Mouse (Mus musculus): ENCODE data around the gene Atg2a. TPM values are rescaled to one million over a fixed set of nuclear protein-coding genes. Genes with fewer than 3 reads are reported as not detected.

Gene Atg2a
- polyA plus RNA-seq (2011; ENCODE audit: insufficient read length, low read depth, missing spikeins), result 13.0 and 14.3 TPM in 2 replicates

GRCm38 (mm10) chr19:6241274-6242107, at the start of gene Atg2a:
Gene Atg2a (plus strand): TSS chr19:6241668.
- Histone ChIP-seq H3K4me1 (ENCODE audit: control insufficient read depth, insufficient read depth, low read length) (no peaks in the 10 kb centered on the region), H3K4me3 (ENCODE audit: insufficient read depth, low read length) (peak within 1 kb of the TSS; percentile 74), H3K27ac (ENCODE audit: insufficient read depth, low read length) (no peak within 1 kb of the TSS)
- TF ChIP-seq CTCF (IDR thresholded peaks at IDR 0.05; ENCODE audit: borderline replicate concordance, insufficient read depth, low read length) (no peak), POLR2A (IDR thresholded peaks at IDR 0.05; ENCODE audit: low read depth, low read length) (peak; percentile 83)

GRCm38 (mm10) chr19:6204265-6204664, 37.2 kb upstream of the Atg2a start:
- H3K27ac ChIP-seq (ENCODE audit: insufficient read depth, low read length), result no peak overlapping the region
- H3K4me1 ChIP-seq (ENCODE audit: control insufficient read depth, insufficient read depth, low read length), result no peaks in the 10 kb centered on the region
- no peak overlapping the region for H3K4me3 ChIP-seq (ENCODE audit: insufficient read depth, low read length)
- TF ChIP-seq CTCF (IDR thresholded peaks at IDR 0.05; ENCODE audit: borderline replicate concordance, insufficient read depth, low read length) (no peak), POLR2A (IDR thresholded peaks at IDR 0.05; ENCODE audit: low read depth, low read length) (no peak)

- TF ChIP-seq POLR2A (IDR thresholded peaks at IDR 0.05; ENCODE audit: low read depth, low read length), result no peak
- no peak for TF ChIP-seq CTCF (IDR thresholded peaks at IDR 0.05; ENCODE audit: borderline replicate concordance, insufficient read depth, low read length)
These were observed 34.8 kb upstream of the Atg2a start for GRCm38 (mm10) chr19:6206716-6207115.

GRCm38 (mm10) chr19:6216046-6216705, 25.3 kb upstream of the Atg2a start:
- H3K4me1 ChIP-seq (ENCODE audit: control insufficient read depth, insufficient read depth, low read length), result no peaks in the 10 kb centered on the region
- H3K27ac ChIP-seq (ENCODE audit: insufficient read depth, low read length), result no peak overlapping the region
- TF ChIP-seq POLR2A (IDR thresholded peaks at IDR 0.05; ENCODE audit: low read depth, low read length), result no peak
- no peak for TF ChIP-seq CTCF (IDR thresholded peaks at IDR 0.05; ENCODE audit: borderline replicate concordance, insufficient read depth, low read length)
- no peak overlapping the region for H3K4me3 ChIP-seq (ENCODE audit: insufficient read depth, low read length)

More at GRCm38 (mm10) chr19:6206716-6207115, 34.8 kb upstream of the Atg2a start:
- no peak overlapping the region for H3K27ac ChIP-seq (ENCODE audit: insufficient read depth, low read length)
- no peaks in the 10 kb centered on the region for H3K4me1 ChIP-seq (ENCODE audit: control insufficient read depth, insufficient read depth, low read length)
- no peak overlapping the region for H3K4me3 ChIP-seq (ENCODE audit: insufficient read depth, low read length)

- H3K27ac ChIP-seq (ENCODE audit: insufficient read depth, low read length), result no peak overlapping the region
- H3K4me3 ChIP-seq (ENCODE audit: insufficient read depth, low read length), result no peak overlapping the region
- no peaks in the 10 kb centered on the region for H3K4me1 ChIP-seq (ENCODE audit: control insufficient read depth, insufficient read depth, low read length)
- TF ChIP-seq POLR2A (IDR thresholded peaks at IDR 0.05; ENCODE audit: low read depth, low read length) (no peak), CTCF (IDR thresholded peaks at IDR 0.05; ENCODE audit: borderline replicate concordance, insufficient read depth, low read length) (no peak)
These were observed 22.9 kb upstream of the Atg2a start for GRCm38 (mm10) chr19:6218606-6219005.

- TF ChIP-seq POLR2A (IDR thresholded peaks at IDR 0.05; ENCODE audit: low read depth, low read length) (no peak), CTCF (IDR thresholded peaks at IDR 0.05; ENCODE audit: borderline replicate concordance, insufficient read depth, low read length) (no peak)
These were observed 15.3 kb upstream of the Atg2a start, which contains the start of gene Gpha2 for GRCm38 (mm10) chr19:6226135-6226534. Gene Gpha2 (plus strand): TSS chr19:6226380.

GRCm38 (mm10) chr19:6226763-6227162, 14.7 kb upstream of the Atg2a start:
- Histone ChIP-seq H3K4me1 (ENCODE audit: control insufficient read depth, insufficient read depth, low read length) (no peaks in the 10 kb centered on the region), H3K4me3 (ENCODE audit: insufficient read depth, low read length) (no peak overlapping the region), H3K27ac (ENCODE audit: insufficient read depth, low read length) (no peak overlapping the region)
- TF ChIP-seq POLR2A (IDR thresholded peaks at IDR 0.05; ENCODE audit: low read depth, low read length) (no peak), CTCF (IDR thresholded peaks at IDR 0.05; ENCODE audit: borderline replicate concordance, insufficient read depth, low read length) (no peak)

More at GRCm38 (mm10) chr19:6226135-6226534, 15.3 kb upstream of the Atg2a start, which contains the start of gene Gpha2:
- H3K27ac ChIP-seq (ENCODE audit: insufficient read depth, low read length), result no peak within 1 kb of the TSS
- H3K4me3 ChIP-seq (ENCODE audit: insufficient read depth, low read length), result no peak within 1 kb of the TSS
- H3K4me1 ChIP-seq (ENCODE audit: control insufficient read depth, insufficient read depth, low read length), result no peaks in the 10 kb centered on the region

GRCm38 (mm10) chr19:6227864-6228263, 13.6 kb upstream of the Atg2a start:
- H3K4me1 ChIP-seq (ENCODE audit: control insufficient read depth, insufficient read depth, low read length), result no peaks in the 10 kb centered on the region
- no peak overlapping the region for H3K27ac ChIP-seq (ENCODE audit: insufficient read depth, low read length)
- no peak overlapping the region for H3K4me3 ChIP-seq (ENCODE audit: insufficient read depth, low read length)
- TF ChIP-seq CTCF (IDR thresholded peaks at IDR 0.05; ENCODE audit: borderline replicate concordance, insufficient read depth, low read length) (no peak), POLR2A (IDR thresholded peaks at IDR 0.05; ENCODE audit: low read depth, low read length) (no peak)

- H3K4me3 ChIP-seq (ENCODE audit: insufficient read depth, low read length), result no peak overlapping the region
These were observed 11.1 kb upstream of the Atg2a start for GRCm38 (mm10) chr19:6230411-6230810.

GRCm38 (mm10) chr19:6231036-6231435, 10.4 kb upstream of the Atg2a start:
- no peak overlapping the region for H3K4me3 ChIP-seq (ENCODE audit: insufficient read depth, low read length)
- H3K27ac ChIP-seq (ENCODE audit: insufficient read depth, low read length), result no peak overlapping the region
- no peaks in the 10 kb centered on the region for H3K4me1 ChIP-seq (ENCODE audit: control insufficient read depth, insufficient read depth, low read length)
- TF ChIP-seq CTCF (IDR thresholded peaks at IDR 0.05; ENCODE audit: borderline replicate concordance, insufficient read depth, low read length) (no peak), POLR2A (IDR thresholded peaks at IDR 0.05; ENCODE audit: low read depth, low read length) (no peak)

More at GRCm38 (mm10) chr19:6230411-6230810, 11.1 kb upstream of the Atg2a start:
- no peak overlapping the region for H3K27ac ChIP-seq (ENCODE audit: insufficient read depth, low read length)
- no peaks in the 10 kb centered on the region for H3K4me1 ChIP-seq (ENCODE audit: control insufficient read depth, insufficient read depth, low read length)
- TF ChIP-seq CTCF (IDR thresholded peaks at IDR 0.05; ENCODE audit: borderline replicate concordance, insufficient read depth, low read length) (no peak), POLR2A (IDR thresholded peaks at IDR 0.05; ENCODE audit: low read depth, low read length) (no peak)
